Mouse (Mus musculus) retina, embryonic 14.5 days (tissue): ENCODE measurements at regions not wholly inside any gene's neighbourhood (a gene's known extent, or its start where the extent isn't known, plus 50 kb on each side); places are given as distances from the start of the nearest gene placed in this dataset.

Source experiments
- DNase-seq: peaks from one replicate; pipeline ENCODE4 v3.0.0-alpha.2; 2015; ENCODE audit warnings: low spot score

GRCm38 (mm10) chr10:47185487-47185886 is 1607.9 kb downstream of the Hace1 start:
- no peak for DNase-seq

DNA sequence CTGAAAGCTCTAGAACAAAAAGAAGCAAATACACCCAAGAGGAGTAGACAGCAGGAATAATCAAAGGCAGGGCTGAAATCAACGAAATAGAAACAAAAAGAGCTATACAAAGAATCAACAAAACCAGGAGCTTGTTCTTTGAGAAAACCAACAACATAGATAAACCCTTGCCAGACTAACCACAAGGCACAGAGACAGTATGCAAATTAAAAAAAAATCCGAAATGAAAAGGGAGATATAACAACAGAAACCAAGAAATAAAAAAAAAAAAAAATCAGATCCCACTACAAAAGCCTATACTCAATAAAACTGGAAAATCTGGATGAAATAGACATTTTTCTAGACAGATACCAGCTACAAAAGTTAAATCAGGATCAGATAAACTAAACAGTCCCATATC is 1638.6 kb downstream of the Hace1 start:
- no peak for DNase-seq

DNA sequence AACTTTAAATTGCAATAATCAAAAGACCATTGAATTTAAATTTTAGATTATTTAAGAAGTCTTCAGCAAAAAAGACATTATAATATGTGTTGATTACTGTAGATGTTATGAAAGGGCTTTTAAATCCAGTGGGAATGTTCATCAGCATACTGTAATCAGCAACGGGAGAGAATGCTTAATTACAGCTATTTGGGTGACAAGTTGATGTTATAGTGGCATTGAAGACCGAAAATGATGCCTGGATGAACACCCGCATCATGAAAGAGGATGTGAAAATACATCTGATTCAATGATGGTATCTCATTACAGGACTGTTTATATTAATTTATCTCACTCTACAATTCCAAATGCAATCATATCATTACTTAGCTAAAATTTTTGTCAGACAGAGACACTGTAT is 1685.4 kb downstream of the Hace1 start:
- no peak for DNase-seq

GRCm38 (mm10) chr10:47285700-47286099 is 1708.1 kb downstream of the Hace1 start:
- DNase-seq: peak; percentile 10

- DNase-seq: no peak
Measured at GRCm38 (mm10) chr10:47300097-47300496, 1722.5 kb downstream of the Hace1 start.
